Mouse (Mus musculus) gonadal fat pad, adult 2 months (tissue): ENCODE data around the gene Plxdc1. TPM values are rescaled to one million over a fixed set of nuclear protein-coding genes. Genes with fewer than 3 reads are reported as not detected.
A peak's percentile ranks its signal among the peaks of the same experiment; 100 is the strongest.

Source experiments
- DNase-seq: peaks from one replicate; pipeline ENCODE4 v3.0.0-alpha.2; 2012; ENCODE audit warnings: low read depth
- polyA plus RNA-seq: library from polyadenylated mRNA; depleted of rRNA; stranded (reverse); fragments of >200 nt; gene quantifications from 2 replicates; pipeline ENCODE4 v1.2.3, GENCODE M21; 2012

Gene Plxdc1
- polyA plus RNA-seq, 1 experiment: 5.6 TPM

DNA sequence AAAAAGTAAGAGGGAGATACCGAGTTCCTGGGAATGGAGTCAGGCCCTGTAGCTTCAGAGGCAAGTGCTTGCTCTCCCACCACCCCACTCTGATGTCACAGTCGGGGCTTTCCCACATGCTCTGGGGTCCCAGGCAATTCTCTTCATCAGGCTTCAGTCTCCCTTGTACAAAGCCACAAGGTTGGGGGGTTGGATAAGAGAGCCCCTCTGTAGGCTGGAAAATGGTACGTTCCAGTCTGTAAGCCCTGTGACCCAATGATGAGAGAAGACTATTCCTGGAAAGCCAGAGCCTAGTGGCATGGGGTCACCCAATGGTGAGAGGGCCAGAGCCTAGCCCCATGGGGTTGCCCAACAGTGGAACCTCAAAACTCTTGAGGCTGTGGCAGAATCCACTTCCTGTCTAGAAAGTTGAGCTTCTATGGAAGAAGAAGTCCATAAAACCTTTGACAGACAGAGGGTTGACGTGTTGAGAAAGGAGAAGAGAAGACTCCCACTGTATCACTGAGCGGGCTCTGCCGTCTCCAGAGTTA is 70.2 kb downstream of the Plxdc1 start:
- no peak for DNase-seq

DNA sequence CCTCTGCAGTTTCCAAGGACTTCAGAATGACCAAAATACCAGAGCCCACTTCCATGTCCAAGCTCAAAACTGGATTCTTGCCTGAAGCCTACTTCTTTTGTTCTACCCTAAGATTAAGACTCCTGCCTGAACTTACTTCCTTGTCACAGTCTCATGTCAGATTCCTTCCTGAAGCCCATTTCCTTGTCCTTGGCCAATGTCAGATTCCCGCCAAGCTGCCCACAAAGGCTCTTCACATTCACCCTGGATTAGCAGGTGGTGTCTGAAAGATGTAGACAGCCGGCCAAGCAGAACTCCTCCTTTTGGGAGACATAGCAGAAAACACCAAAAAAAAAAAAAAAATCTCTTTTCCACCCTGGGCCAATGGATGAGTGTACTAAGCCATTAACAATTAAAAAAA is 70.8 kb downstream of the Plxdc1 start:
- no peak for DNase-seq

DNA sequence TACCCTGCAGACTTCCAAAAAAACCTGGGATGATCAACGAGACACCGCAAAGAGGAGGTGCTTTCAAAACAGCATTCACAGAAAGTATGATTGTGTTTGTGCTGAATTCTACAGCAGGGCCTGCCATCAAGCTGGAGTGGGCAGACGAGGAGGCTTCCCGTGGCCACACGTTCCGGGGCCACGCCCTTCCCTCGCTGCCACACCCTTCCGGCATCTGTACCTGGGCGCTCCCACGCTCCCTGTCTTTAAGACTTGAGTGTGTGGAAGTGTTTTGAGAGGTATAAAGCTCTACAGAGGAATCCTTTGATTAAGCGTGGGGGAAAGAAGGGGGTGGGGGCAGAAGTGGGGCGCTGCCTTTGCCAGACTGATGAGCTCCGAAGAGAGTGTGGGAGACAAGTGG is 73.1 kb downstream of the Plxdc1 start:
- no peak for DNase-seq

DNA sequence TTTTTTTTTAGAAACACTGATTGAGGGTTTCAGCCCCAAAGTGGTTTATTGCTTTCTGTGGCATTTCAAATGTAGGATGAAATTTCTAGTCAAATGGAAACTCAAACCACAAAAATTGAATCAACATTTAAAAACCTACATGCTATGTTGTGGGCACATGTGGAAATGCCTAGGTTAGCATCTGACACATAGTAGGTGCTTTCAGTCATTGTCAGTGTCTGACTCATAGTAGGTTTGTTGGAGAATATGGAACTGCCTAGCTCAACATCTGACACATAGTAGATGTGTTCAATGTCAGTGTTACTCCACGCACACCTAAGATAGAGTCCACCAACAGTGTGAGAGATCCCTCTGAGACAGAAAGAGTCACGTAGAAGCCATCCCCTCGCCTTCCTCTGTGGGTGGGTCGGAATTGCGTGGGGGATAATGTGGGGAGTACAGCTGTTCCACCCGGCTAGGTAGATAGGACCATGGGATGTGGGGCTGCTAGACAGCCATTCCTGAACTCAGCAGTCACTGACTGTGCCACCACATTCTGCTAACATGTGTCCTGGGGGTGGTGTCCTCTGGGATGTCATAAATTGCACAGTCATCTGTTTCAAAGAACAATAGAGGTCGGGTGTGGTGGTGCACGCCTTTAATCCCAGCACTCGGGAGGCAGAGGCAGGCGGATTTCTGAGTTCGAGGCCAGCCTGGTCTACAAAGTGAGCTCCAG is 77.5 kb downstream of the Plxdc1 start:
- no peak for DNase-seq

DNA sequence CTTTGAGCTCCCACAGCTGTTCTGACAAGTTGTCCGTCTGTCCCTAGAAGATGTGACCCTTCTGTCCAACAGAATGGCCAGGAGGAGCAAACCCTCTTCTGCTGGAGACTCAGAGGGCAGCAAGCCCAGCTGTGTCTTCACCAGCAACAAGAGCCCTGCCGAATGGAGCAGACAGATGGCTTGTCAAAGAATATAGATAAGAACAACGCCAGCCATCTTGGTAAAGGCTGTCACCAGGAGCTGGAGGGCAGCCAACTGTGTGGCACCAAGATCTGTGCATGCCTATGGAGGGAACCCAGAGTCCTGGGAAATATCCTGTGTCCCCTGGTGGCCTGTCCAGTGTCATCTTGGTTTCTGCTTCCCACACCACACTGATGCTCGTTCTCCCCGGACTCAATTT is 78.3 kb downstream of the Plxdc1 start:
- DNase-seq: no peak

DNA sequence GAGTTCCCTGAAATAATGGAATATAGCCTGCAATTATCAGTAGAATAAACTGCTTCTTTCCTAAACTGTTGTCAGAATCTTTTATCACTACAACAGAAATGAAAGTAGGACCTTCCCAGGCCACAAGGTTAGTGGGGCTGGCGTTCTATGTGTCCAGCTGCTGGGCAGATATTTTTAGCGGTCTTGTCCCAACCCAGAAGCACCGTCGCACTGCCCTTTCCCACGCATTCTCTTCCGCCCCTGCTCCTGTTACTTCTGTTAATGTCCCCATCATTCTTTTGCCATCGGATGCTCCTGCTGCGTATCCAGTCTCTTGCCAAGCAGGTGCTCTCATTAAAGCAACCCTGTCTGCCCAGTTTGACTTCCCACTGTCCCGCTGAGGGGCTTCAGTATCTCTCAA is 79.3 kb downstream of the Plxdc1 start:
- DNase-seq: no peak

DNA sequence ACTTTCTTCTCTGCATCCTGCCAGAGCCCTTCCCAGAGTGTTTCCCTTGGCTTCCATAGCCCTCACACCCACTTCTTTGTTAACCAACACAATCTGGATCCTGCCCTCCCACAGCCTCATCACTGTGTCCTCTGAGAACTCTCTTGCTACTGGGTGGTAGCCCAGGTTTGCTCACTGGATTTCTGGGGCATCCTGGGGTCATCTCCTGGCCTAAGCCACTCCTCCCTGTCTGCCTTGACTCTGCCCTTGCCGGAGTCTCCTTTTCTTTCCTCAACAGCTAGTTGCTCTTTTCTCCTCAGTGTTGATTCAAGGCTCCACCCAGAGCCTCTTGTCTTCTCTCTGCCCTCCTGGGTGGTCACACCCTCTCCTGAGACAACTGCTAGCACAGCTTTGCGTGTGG is 80.3 kb downstream of the Plxdc1 start:
- no peak for DNase-seq

DNA sequence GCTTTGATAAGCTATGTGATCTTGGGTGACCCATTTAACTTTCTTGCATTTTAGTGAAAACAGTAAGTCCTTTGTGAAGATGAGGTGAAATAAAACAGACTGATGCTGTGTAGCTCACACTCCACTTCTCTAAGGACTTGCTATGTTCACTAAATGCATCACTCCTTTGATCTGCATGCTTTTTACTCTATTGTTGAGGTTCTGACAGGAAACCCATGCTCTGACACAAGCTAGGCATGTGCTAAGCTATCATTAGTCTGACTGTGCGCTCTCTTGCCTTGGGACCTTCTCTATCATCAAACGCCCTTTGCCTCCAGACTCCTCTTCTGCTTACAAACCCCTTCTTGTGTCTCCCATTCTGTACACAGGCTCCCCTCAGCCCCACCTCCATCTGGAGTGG is 80.7 kb downstream of the Plxdc1 start:
- DNase-seq: no peak

DNA sequence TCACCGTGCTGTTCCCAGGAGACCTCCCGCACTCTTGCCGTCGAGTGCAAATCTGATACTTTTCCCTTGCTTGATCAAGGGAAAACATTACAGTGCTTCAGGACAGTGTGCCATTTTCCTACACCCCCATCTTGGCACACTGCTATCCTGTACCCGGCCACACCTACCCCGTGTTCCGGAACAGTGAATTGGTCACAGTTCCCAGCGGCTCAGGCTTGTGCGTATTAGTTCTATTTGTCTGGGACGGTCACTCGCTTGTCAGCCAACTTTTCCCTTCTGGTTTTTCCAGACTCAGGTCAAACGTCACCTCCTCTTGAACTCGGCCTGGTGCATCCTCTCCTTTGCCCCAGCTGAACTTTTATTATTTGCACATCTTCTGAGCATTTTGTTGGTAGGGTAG is 81.4 kb downstream of the Plxdc1 start:
- DNase-seq: no peak

DNA sequence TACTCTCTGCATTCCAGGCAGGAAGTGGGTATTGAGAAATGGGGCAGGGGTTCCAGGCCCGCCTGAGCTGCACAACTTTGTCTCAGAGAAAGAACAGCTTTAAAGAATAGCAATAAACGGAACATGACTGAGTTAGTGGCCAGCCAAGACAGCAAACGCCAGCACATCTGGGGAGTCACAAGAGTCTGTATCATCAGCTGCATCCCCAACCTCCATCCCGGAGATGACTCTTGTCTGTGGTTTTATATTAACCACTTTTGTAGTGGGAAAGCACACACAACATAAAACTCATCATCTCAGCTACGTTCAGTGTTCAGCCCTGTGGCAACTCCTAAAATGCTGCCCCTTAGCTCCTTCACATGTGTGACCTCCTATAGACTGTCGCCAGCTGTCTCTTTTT is 84.4 kb downstream of the Plxdc1 start:
- DNase-seq: no peak

DNA sequence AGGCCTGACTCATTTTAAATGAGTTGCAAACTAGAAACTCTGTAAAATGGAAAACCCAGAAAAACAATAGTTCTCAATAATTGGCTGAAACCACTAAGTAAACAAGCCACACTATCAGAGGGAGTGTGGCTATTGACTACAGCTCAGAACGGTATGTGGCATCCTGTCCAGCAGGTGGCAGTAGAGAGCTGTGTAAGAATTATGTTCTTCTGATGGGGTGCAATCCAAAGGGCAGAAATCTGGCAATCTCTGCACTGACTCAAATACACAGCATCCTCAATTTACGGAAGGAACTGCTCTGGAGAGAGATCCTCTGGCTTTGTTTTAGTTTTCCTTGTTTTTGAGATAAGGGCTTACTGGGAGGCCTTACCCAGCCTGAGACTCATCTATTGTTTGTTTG is 86.4 kb downstream of the Plxdc1 start:
- DNase-seq: no peak

DNA sequence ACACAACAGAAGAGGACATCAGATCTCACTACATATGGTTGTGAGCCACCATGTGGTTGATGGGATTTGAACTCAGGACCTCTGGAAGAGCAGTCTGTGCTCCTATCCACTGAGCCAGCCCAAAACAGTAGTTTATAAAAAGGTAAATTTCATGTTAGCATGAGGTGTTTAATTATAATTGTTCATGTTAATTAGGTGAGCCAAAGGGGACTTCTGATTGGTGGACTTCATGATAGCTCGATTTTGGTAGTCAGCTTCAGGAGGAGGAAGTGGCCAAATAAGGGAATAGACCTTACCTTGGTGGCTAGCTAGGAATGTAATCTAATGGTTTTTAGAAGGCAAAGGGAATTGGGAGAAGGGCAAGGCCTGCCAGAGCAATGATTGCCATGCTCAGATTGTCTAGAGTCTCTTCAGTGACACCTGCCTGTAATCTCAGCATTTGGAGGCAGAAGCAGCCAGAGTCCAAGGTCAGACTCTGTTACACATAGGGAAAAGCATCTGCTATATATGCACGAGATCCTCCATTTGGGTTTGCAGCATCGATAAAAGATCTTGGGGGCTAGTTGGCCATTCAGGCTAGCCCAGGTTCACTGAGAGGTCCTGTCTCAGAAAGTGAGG is 88.6 kb downstream of the Plxdc1 start:
- no peak for DNase-seq

DNA sequence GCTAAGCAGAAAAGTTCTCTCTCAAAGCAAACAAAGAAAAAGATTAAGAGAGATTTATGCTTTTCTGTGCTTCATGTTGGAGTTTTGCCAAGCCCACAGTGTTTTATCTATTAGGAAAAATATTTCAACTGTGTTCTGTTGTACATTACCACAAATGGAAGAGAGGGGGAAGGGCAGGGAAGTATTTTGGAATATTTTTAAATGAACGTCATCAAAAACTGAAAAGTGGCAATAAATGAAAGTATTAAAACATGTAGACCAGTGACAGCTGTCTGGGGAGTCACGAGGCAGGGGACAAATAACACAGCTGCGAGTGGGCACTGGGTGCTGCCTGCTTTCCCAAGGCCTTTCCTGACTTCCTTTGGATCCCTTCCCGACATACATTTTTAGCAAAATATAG is 89.6 kb downstream of the Plxdc1 start:
- no peak for DNase-seq

DNA sequence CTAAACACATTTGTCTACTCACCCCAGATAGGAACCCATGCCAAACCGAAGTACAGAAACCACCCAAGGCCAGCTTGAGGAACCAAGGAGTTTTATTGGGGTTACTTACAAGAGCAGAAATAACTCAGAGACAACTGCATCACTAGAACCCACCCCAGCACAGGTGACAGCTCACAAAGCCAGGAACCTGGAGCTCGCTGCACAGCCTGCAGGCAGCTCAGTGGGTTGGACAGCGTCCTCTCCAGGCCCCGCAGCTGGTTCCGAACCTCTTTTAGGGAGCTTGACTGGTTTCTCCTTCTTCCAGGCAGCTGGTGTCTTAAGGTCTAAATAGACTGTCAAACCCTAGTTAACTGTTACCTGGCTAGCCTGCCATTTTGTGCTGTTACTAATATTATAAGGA is 94.4 kb downstream of the Plxdc1 start:
- DNase-seq: no peak

DNA sequence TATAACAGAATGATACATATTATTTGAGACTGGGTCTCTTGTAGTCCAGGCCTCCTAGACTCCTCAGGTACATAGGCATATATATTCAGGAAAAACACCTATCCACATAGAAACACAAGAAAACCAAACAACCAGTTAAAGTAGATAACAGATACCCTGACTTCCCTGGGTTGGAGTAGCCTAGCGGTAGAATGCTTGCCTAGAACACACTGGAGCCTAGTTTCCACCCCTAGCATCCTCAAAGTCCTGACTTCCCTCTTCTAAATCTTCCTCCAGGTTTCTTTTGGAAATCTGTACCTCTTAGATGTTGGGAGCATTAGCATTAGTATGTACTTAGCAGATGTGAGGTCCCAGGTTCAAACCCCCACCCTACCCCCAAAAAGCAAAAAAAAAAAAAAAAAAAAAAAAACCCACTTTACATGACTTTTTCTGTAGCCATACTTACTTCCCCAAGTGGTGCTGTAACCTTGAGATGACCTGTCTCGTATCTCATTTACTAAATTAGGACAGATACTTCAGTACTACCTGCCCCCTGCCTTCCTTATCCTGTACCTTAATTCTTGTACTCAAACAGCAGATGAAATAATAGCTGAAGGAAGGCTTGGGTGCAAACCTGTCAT is 100.8 kb downstream of the Plxdc1 start:
- no peak for DNase-seq

DNA sequence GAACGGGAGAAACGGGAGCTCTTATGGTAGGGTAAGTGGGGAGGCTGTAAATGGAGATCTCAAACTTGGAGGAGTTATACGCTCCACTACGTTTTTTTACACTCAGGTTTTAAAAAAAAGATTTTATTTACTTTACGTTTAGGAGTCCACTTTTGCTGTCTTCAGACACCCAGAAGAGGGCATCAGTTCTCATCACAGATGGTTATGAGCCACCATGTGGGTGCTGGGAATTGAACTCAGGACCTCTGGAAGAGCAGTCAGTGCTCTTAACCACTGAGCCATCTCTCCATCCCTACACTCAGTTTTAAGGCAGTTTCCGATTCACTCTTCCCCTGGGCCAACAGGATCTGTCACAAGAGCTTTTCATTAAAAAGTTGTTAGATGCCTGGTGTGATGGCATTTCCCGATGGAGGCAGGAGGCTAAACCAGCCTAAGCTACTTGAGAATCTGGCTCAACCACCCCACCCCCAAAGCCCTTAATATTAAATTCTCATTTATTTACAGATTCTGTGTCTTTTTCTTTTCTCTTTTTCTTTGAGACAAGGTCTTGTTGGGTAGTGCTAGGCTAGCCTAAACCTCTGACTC is 101.6 kb downstream of the Plxdc1 start:
- DNase-seq: no peak

DNA sequence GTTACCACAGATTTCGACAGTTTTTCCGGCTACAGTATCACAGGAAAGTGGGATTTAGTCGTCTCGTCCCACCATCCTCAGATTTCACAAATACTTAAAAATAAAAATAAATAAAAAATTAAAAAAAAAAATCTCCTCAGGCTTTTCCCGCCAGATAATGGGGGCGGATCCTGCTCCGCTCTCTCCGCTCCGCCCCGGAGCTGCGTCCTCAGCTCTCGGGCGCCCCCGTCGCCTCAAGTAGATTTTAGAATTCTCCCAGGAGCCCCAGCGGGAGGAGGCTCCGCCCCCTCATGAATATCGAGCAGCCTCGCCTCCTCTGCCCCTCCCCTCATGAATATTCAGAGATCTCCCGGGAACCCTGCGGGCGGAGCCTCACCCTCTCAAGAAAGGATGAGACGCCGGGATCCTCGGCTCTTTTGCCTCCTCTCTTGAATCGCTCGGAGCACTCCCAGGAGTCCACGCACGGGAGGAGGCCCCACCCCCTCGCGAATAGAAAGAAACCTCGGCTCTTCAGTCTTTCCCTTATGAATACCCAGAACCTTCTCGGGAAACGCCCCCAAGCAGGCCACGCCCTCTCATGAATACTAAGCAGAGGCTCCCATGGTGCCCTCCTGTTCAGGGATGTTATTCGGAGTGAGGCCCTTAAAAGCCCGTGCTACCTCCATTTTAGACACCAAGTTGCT is 102.2 kb downstream of the Plxdc1 start, which contains the start of gene Fbxo47:
TSS of gene Fbxo47 (minus strand) at position 237 of the 683 bp plus-strand sequence.
- DNase-seq: peak; percentile 86

DNA sequence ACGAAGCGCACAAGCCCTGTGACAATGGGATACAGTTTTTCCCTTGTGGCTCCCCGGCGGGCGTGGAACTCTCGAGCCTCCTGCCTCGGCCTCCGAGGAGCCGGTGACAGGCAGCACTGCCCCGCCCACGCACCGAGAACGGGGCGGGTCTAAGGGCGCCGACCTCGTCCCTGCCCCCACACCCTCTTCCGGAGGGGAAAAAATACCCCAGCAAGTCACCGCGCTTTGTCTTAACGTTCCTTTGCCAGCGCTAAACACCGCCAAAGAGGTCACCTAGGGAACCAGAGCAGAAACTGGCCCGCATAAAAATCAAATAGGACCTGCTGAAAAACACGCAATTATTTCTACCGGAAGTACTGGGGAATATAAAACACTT is 102.7 kb downstream of the Plxdc1 start:
- no peak for DNase-seq

DNA sequence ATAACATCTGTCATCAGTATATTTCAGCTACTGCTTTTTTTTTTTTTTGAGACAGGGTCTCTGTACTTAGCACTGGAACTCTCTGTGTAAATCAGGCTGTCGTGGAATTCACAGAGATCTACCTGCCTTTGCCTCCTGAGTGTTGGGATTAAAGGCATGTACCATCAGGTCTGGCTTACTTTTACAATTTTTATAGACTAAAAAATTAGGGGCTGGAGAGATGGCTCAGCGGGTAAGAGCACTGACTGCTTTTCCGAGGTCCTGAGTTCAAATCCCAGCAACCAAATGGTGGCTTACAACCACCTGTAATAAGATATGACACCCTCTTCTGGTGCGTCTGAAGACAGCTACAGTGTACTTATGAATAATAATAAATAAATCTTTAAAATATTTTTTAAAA is 105.9 kb downstream of the Plxdc1 start:
- no peak for DNase-seq

DNA sequence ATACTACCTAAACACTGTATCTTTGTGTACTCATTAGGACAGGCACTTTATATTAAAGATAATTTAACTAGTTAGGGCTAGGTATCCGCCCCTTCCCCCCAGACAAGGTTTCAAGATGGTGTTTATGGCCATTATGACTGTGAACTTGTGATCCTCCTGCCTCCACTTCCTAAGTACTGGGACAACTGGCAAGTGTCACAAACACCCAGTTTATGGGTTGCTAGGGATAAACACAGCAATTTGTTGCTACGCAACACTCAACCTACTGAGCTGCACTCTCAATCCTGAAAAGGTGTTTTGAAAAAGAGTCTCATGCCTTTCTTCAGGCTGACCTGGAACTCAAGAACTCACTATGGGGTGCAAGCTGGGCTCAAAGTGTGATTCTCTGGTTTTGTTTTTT is 108.9 kb downstream of the Plxdc1 start:
- no peak for DNase-seq

DNA sequence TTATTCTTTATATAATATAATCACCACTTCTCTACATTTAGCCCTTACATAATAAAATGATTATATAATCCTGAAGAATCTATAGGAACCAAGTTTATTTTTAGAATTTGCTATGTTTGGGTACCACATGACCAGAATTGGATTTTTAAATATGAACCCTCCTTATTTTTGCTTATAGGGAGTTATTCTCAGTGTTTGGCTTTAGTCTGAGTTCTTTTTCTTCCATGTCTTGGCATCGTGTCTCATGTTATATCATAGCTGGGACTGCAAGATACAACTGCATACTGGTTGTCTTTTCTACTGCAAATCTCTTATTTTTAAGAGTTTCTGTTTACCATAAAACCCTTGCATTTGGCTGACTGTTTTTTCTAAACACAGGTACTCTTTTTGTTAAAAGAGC is 111.8 kb downstream of the Plxdc1 start:
- no peak for DNase-seq
